Comparison of ENCODE assay signal across 13 mouse cellular contexts in genomic region chr11:46185486-46185885, GRCm38 (mm10). TPM values are rescaled to one million over a fixed set of nuclear protein-coding genes. Genes with fewer than 3 reads are reported as not detected.
DNase-seq lines count a peak whose midpoint lies in the region; ATAC-seq and TF ChIP-seq lines count a peak whose summit lies in the region.
"Had no signal": no experiment of that assay in that cellular context is flagged by ENCODE, and none has a peak within 500 bp of the region (broad histone marks: within the 10 kb centered on the region; RNA-seq: fewer than 3 reads in every experiment).

No protein-coding gene starts in this region.

- 50% methylated on average over 4 of the region's 4 CpGs for WGBS in forebrain, embryonic 14.5 days
- 34% methylated on average over 4 of the region's 4 CpGs for WGBS in forebrain, embryonic 15.5 days
- WGBS in embryonic facial prominence, embryonic 11.5 days, result 20% methylated on average over 4 of the region's 4 CpGs
- WGBS in limb, embryonic 14.5 days, result 7% methylated on average over 4 of the region's 4 CpGs
- 39% methylated on average over 4 of the region's 4 CpGs for WGBS in kidney, adult 2 months

- ATAC-seq in forebrain, embryonic 14.5 days, result no peak
- ATAC-seq in forebrain, embryonic 15.5 days (replicated peaks), result no peak
- 0 out of 2 replicates have a peak, but pooled peaks have one; percentile 39 for ATAC-seq in embryonic facial prominence, embryonic 11.5 days (replicated peaks; ENCODE audit: insufficient number of reproducible peaks, low FRiP score, low TSS enrichment, low read depth)
- peak; percentile 15; the same call in 1 of the 2 replicates for ATAC-seq in limb, embryonic 14.5 days (ENCODE audit: low FRiP score, low read depth)

- no peak for TF ChIP-seq POLR2A in limb, embryonic 14.5 days (IDR thresholded peaks at IDR 0.05; ENCODE audit: borderline replicate concordance, extremely low read depth, insufficient read depth, insufficient read length)
- TF ChIP-seq POLR2A in kidney, adult 2 months (IDR thresholded peaks at IDR 0.05; ENCODE audit: low read depth, low read length), result no peak

- no peaks in the 10 kb centered on the region for H3K9me3 ChIP-seq in forebrain, embryonic 14.5 days (replicated peaks; ENCODE audit: control insufficient read depth, low read length)
- H3K9me3 ChIP-seq in forebrain, embryonic 15.5 days, result no peaks in the 10 kb centered on the region
- no peaks in the 10 kb centered on the region for H3K9me3 ChIP-seq in embryonic facial prominence, embryonic 11.5 days (replicated peaks; ENCODE audit: control insufficient read depth, low read length)
- H3K9me3 ChIP-seq in limb, embryonic 14.5 days (ENCODE audit: control insufficient read depth, low read length), result no peaks in the 10 kb centered on the region
- H3K9me3 ChIP-seq: megakaryocyte, embryonic 14.5 days; stomach, embryonic 15.5 days had no signal

- no peak for TF ChIP-seq CTCF in kidney, adult 2 months (conservative IDR thresholded peaks at IDR 0.05; ENCODE audit: insufficient read depth, insufficient read length, low read depth, low read length)

- peak; percentile 37 for DNase-seq in forebrain, embryonic 14.5 days (ENCODE audit: low spot score)
- DNase-seq in layer of hippocampus, adult 9-11 months, result peak; percentile 35
- DNase-seq in layer of hippocampus, adult 11-12 months (ENCODE audit: low spot score), result no peak
- peak; percentile 71 for DNase-seq in embryonic facial prominence, embryonic 11.5 days (ENCODE audit: low spot score)
- peak; percentile 58 for DNase-seq in limb, embryonic 14.5 days (ENCODE audit: low spot score)
- DNase-seq in lung, postnatal 36 days, result no peak
- no peak for DNase-seq in kidney, adult 2 months
- DNase-seq: gastrocnemius, postnatal 10 days; kidney, postnatal 10 days had no signal

- no peak overlapping the region for H3K27ac ChIP-seq in forebrain, embryonic 14.5 days (ENCODE audit: low read depth, low read length)
- H3K27ac ChIP-seq in forebrain, embryonic 15.5 days (replicated peaks), result no peak overlapping the region; the same call in 1 of the 2 replicates
- H3K27ac ChIP-seq in embryonic facial prominence, embryonic 11.5 days (replicated peaks; ENCODE audit: low read depth, low read length), result no peak overlapping the region
- no peak overlapping the region for H3K27ac ChIP-seq in limb, embryonic 14.5 days (replicated peaks; ENCODE audit: low read depth, low read length)
- no peak overlapping the region for H3K27ac ChIP-seq in kidney, adult 2 months (ENCODE audit: insufficient read depth, low read depth, low read length)
- H3K27ac ChIP-seq: liver, embryonic 14.5 days; stomach, embryonic 15.5 days had no signal

- H3K4me1 ChIP-seq in forebrain, embryonic 14.5 days (ENCODE audit: control insufficient read depth, insufficient read depth, low read length), result no peaks in the 10 kb centered on the region
- H3K4me1 ChIP-seq in forebrain, embryonic 15.5 days, result no peaks in the 10 kb centered on the region
- H3K4me1 ChIP-seq in embryonic facial prominence, embryonic 11.5 days (ENCODE audit: control insufficient read depth, insufficient read depth, low read length), result no peaks in the 10 kb centered on the region; the same call in 1 of the 2 replicates
- H3K4me1 ChIP-seq in limb, embryonic 14.5 days (ENCODE audit: control insufficient read depth, insufficient read depth, low read length), result peaks cover 7% of the 10 kb centered on the region
- H3K4me1 ChIP-seq in kidney, adult 2 months (ENCODE audit: control insufficient read depth, insufficient read depth, low read length), result no peaks in the 10 kb centered on the region
- H3K4me1 ChIP-seq: megakaryocyte, embryonic 14.5 days had no signal

- no peak overlapping the region for H3K4me2 ChIP-seq in forebrain, embryonic 14.5 days (ENCODE audit: low read length)
- no peak overlapping the region for H3K4me2 ChIP-seq in forebrain, embryonic 15.5 days (replicated peaks)
- H3K4me2 ChIP-seq in embryonic facial prominence, embryonic 11.5 days (ENCODE audit: low read depth, low read length), result no peak overlapping the region
- no peak overlapping the region for H3K4me2 ChIP-seq in limb, embryonic 14.5 days (replicated peaks; ENCODE audit: low read depth, low read length, severe bottlenecking)
- H3K4me2 ChIP-seq: stomach, embryonic 15.5 days had no signal

- no peak overlapping the region for H3K4me3 ChIP-seq in forebrain, embryonic 14.5 days (ENCODE audit: low read depth, low read length)
- no peak overlapping the region for H3K4me3 ChIP-seq in forebrain, embryonic 15.5 days
- no peak overlapping the region for H3K4me3 ChIP-seq in embryonic facial prominence, embryonic 11.5 days (ENCODE audit: low read depth, low read length)
- no peak overlapping the region for H3K4me3 ChIP-seq in limb, embryonic 14.5 days (replicated peaks; ENCODE audit: low read length)
- H3K4me3 ChIP-seq in kidney, adult 2 months (ENCODE audit: insufficient read depth, low read depth, low read length), result no peak overlapping the region
- H3K4me3 ChIP-seq: megakaryocyte, embryonic 14.5 days; stomach, embryonic 15.5 days had no signal

- H3K36me3 ChIP-seq in forebrain, embryonic 14.5 days (ENCODE audit: control insufficient read depth, insufficient read depth, low read length), result no peaks in the 10 kb centered on the region
- no peaks in the 10 kb centered on the region for H3K36me3 ChIP-seq in forebrain, embryonic 15.5 days
- H3K36me3 ChIP-seq in embryonic facial prominence, embryonic 11.5 days (replicated peaks; ENCODE audit: control insufficient read depth, insufficient read depth, low read depth, low read length), result no peaks in the 10 kb centered on the region
- no peaks in the 10 kb centered on the region for H3K36me3 ChIP-seq in limb, embryonic 14.5 days (ENCODE audit: control insufficient read depth, insufficient read depth, low read length)
- no peaks in the 10 kb centered on the region for H3K36me3 ChIP-seq in kidney, adult 2 months (ENCODE audit: control insufficient read depth, insufficient read depth, low read length)
- H3K36me3 ChIP-seq: stomach, embryonic 15.5 days had no signal

- no peaks in the 10 kb centered on the region for H3K27me3 ChIP-seq in forebrain, embryonic 14.5 days (replicated peaks; ENCODE audit: control insufficient read depth, insufficient read depth, low read length)
- H3K27me3 ChIP-seq in forebrain, embryonic 15.5 days, result no peaks in the 10 kb centered on the region
- no peaks in the 10 kb centered on the region for H3K27me3 ChIP-seq in embryonic facial prominence, embryonic 11.5 days (ENCODE audit: control insufficient read depth, insufficient read depth, low read length)
- H3K27me3 ChIP-seq in limb, embryonic 14.5 days (ENCODE audit: control insufficient read depth, insufficient read depth, low read length), result no peaks in the 10 kb centered on the region
- H3K27me3 ChIP-seq in kidney, adult 2 months (replicated peaks; ENCODE audit: control insufficient read depth, insufficient read depth, low read length), result no peaks in the 10 kb centered on the region
- H3K27me3 ChIP-seq: stomach, embryonic 15.5 days had no signal

- H3K9ac ChIP-seq in forebrain, embryonic 14.5 days (ENCODE audit: low read length), result no peak overlapping the region
- no peak overlapping the region for H3K9ac ChIP-seq in forebrain, embryonic 15.5 days (replicated peaks)
- no peak overlapping the region; the same call in 1 of the 2 replicates for H3K9ac ChIP-seq in embryonic facial prominence, embryonic 11.5 days (replicated peaks; ENCODE audit: low read length)
- H3K9ac ChIP-seq in limb, embryonic 14.5 days (ENCODE audit: low read depth, low read length, severe bottlenecking), result no peak overlapping the region
- H3K9ac ChIP-seq: liver, embryonic 14.5 days; stomach, embryonic 15.5 days had no signal

RNA-seq across cellular contexts. Expression of gene Nipal4, which starts 19.2 kb away (rescaled TPM):
- 0.10 and 0.25 TPM in 2 replicates for polyA plus RNA-seq in forebrain, embryonic 14.5 days (2014; fragmentation: Nextera tagmentation; extraction: Ambion mirVana)
- 0.22 and 0.23 TPM in 2 replicates for polyA plus RNA-seq in forebrain, embryonic 15.5 days (2015; fragmentation: Nextera tagmentation; extraction: Ambion mirVana)
- 0.36 and 0.86 TPM in 2 replicates for polyA plus RNA-seq in embryonic facial prominence, embryonic 11.5 days (2014; fragmentation: Nextera tagmentation; extraction: Ambion mirVana)
- 2.6 and 3.2 TPM in 2 replicates for polyA plus RNA-seq in limb, embryonic 14.5 days (2012; rRNA removed)
- 4.3 and 4.5 TPM in 2 replicates for polyA plus RNA-seq in limb, embryonic 14.5 days (2014; fragmentation: Nextera tagmentation; extraction: Ambion mirVana)
- 0.19 and 0.30 TPM in 2 replicates for polyA plus RNA-seq in kidney, adult 2 months (2012; rRNA removed)

RNA-seq across cellular contexts. Expression of gene Fndc9, which starts 49.8 kb away (rescaled TPM):
- 5.1 and 5.9 TPM in 2 replicates for polyA plus RNA-seq in forebrain, embryonic 14.5 days (2014; fragmentation: Nextera tagmentation; extraction: Ambion mirVana)
- 3.5 and 3.9 TPM in 2 replicates for polyA plus RNA-seq in forebrain, embryonic 15.5 days (2015; fragmentation: Nextera tagmentation; extraction: Ambion mirVana)
- polyA plus RNA-seq in embryonic facial prominence, embryonic 11.5 days (2014; fragmentation: Nextera tagmentation; extraction: Ambion mirVana), result 0.24 and 0.26 TPM in 2 replicates
- 0.06 TPM in 1 of 2 replicates, not detected in the other for polyA plus RNA-seq in limb, embryonic 14.5 days (2012; rRNA removed)
- 0.08 TPM in 1 of 2 replicates, not detected in the other for polyA plus RNA-seq in limb, embryonic 14.5 days (2014; fragmentation: Nextera tagmentation; extraction: Ambion mirVana)
- polyA plus RNA-seq in kidney, adult 2 months (2012; rRNA removed), result not detected in 2 replicates
- polyA plus RNA-seq: liver, embryonic 14.5 days had no signal

Comparison
In these comparisons a context has a peak if more than half of its experiments do, and no peak if none do; other contexts are left out.
1. DNase-seq: peak in forebrain, embryonic 14.5 days (single experiment), layer of hippocampus, adult 9-11 months (single experiment), embryonic facial prominence, embryonic 11.5 days (single experiment) and limb, embryonic 14.5 days (single experiment); none in layer of hippocampus, adult 11-12 months (single experiment), lung, postnatal 36 days (single experiment) and kidney, adult 2 months (single experiment).
2. ATAC-seq: peak in embryonic facial prominence, embryonic 11.5 days (single experiment) and limb, embryonic 14.5 days (single experiment); none in forebrain, embryonic 14.5 days (single experiment) and forebrain, embryonic 15.5 days (single experiment).